Mouse (Mus musculus) right cerebral cortex, postnatal 36 days (tissue): Measurements from ENCODE around the gene Fgf22.

Experiments used
- DNase-seq, 2 experiments: peaks; one replicate each; pipeline ENCODE4 v3.0.0; 2022; ENCODE audit warnings: low spot score in 2 of 2, mixed read lengths in 1 of 2

Gene Fgf22

DNA sequence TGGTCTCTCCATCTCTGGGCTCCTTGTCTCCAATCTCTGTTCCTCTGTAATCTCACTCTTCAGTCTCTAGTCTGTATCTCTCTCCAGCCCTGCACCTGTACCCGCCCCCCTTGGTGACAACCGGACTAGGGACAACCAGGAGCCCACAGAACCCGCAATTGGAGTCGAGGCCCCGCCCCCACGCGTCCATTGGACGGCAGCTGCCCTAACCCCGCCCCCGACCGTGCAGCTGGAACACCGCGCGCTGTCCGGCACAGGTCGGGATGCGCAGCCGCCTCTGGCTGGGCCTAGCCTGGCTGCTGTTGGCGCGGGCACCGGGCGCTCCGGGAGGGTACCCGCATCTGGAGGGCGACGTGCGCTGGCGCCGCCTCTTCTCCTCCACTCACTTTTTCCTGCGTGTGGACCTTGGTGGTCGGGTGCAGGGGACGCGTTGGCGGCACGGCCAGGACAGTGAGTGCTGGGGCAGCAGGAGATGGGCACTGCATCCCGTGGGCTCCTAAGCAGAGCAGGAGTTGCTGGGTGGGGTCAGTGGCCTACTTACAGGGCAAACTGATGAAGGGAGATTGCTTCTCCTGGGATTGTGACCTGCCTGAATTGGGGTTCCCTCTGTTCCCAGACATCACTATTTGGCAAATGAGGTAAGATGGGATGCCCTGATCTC is at the start of gene Fgf22:
Gene Fgf22, plus strand, starts transcription at position 221 of the 661 bp plus-strand sequence.
- peak; percentile 70 to 81 for DNase-seq

DNA sequence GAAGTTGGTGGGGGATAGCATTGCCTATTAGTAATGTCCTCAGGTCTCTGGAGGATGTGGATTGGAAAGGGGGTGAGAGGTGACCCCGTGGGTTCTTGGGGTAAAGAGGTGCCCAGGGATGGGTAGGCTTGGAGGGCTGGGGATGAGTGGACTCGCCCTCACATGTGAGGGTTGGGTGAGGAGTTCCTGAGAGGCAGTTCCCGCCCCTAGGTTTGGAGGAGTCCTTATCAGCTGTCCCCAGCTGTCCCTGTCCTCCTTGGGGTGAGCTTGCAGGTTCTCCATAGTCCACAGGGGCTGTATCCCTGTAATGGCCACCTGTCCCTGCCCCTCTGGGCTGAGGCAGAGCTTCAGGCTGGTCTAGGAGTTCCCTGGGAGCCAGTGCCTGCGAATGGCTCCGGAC is 48.9 kb upstream of the Fgf22 start:
- DNase-seq, result no peak

- DNase-seq, result no peak
Observed at GRCm38 (mm10) chr10:79706406-79707094, 48.3 kb upstream of the Fgf22 start.

- DNase-seq, result no peak
Observed at GRCm38 (mm10) chr10:79707162-79707561, 47.7 kb upstream of the Fgf22 start.

DNA sequence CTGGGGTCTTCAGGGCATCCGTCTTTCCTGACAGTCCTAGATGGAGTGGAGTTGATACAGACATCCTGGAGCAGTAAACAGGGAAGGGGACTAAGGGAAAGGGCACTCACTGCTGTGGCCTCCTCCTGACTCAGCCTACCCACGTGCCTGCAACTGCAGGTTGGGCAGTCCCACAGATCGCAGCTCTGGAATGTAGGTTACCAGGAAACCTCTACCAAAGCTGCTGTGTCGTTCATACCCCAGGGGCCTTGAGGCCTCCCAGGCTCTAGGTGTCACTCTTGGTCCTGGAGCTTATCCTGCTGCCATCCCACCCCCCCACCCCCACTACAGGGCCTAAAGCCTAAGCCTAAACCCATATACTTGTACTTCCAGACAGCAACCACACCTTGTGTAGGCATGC is 47.1 kb upstream of the Fgf22 start:
- no peak for DNase-seq

- DNase-seq, result no peak
Observed at GRCm38 (mm10) chr10:79708668-79709067, 46.2 kb upstream of the Fgf22 start.

DNA sequence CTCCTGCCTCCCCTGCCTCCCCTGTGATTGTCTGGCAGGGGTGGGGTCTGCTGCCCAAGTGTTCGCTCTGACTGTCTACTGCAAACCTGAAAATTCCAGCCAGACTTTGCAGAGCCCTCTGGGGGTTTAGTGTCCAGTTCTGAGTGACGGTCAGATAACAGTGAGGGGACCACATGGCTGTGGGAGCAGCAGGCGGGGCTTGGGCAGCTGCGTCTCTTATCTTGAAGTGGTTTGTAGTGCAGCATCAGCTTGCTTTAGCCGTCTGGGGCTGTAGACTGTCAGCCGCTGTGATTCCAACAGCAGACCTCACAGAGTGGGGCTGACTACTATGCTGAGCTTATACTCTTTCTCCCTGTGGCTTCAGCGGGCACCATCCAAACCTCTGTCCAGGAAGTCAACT is 45.6 kb upstream of the Fgf22 start:
- no peak for DNase-seq

DNA sequence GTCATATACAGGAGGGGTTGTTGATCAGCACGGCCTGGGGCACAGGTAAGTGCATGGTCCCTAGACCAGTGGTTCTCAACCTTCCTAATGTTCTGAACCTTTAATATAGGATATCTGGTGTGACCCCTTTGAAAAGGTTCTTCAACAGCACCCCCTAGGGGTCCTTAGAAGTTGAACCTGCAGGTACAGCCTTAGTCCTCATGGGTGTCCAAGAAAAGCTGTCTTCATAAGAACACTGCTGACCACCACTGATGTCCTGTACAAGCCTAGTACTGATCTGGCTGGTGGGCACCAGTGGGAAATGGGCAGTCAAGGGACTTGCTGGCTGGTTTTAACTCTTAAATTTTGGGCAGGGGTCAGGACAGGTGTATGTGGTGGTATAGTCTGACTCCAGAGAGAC is 42.8 kb upstream of the Fgf22 start:
- no peak for DNase-seq

DNA sequence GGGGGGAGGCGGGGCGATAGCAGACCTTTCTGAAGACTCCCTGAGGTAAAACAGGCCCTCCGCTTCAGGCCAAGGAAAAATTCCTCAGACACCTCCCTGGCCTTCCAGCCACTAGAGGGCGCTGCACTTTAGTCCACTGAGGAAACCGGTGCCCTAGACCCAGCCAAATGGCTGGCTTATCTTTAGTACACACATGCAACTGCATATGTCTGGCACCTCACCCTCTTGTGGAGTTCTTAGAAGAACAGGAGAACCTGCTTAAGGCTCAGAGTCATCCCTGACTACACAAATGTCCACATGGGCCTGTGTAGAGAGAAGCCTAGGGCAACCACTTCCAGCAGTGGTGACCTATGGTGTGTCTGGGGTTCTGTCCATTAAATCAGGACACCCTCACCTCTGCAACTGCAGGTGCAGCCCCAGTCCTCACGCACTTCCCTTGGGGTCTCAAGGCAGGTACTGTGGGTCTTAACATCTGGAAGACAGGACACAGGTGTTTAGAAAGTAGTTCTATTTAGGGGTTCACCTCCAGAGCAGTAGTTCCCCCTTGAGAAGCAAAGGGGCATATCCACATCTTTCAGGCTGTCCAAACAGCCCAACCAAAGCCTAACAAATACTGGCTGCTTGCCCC is 42.3 kb upstream of the Fgf22 start:
- DNase-seq, result peak; percentile 57 to 59

GRCm38 (mm10) chr10:79713163-79713562 is 41.7 kb upstream of the Fgf22 start:
- no peak for DNase-seq

GRCm38 (mm10) chr10:79714996-79715395 is 39.9 kb upstream of the Fgf22 start:
- DNase-seq, result no peak

GRCm38 (mm10) chr10:79716254-79716987 is 38.5 kb upstream of the Fgf22 start, which contains the start of gene Hcn2:
Gene Hcn2, plus strand, starts transcription at chr10:79716634.
- no peak for DNase-seq

DNA sequence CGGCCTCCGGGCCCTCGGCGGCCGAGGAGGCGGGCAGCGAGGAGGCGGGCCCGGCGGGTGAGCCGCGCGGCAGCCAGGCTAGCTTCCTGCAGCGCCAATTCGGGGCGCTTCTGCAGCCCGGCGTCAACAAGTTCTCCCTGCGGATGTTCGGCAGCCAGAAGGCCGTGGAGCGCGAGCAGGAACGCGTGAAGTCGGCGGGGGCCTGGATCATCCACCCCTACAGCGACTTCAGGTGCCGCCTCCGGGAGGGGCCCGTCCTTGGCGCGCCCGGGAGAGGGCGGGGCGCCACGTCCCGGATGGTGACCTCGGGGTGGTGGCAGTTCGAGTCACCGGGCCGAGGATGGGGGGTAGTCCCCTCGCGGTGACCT is 37.9 kb upstream of the Fgf22 start:
- no peak for DNase-seq

GRCm38 (mm10) chr10:79717640-79718357 is 37.1 kb upstream of the Fgf22 start:
- DNase-seq, result no peak

DNA sequence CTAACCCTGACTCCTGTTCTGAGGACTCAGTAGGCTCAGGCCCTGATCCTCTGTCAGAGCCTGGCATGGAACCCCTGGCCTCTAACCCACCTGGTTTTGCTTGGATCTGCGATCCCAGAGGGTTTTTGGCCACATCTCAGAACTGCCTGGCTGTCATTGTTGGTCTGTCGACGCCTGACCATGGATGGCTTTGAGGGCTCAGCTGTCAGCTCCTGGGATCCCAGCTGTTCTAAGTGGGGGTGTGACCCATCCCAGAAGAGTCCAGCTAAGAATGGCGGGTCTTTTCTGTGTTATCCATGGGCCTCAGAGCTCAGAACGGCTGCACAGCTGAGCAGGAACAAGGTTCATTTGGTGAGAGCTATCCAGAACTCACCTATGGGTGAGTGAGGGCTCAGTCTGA is 33.8 kb upstream of the Fgf22 start:
- no peak for DNase-seq

DNA sequence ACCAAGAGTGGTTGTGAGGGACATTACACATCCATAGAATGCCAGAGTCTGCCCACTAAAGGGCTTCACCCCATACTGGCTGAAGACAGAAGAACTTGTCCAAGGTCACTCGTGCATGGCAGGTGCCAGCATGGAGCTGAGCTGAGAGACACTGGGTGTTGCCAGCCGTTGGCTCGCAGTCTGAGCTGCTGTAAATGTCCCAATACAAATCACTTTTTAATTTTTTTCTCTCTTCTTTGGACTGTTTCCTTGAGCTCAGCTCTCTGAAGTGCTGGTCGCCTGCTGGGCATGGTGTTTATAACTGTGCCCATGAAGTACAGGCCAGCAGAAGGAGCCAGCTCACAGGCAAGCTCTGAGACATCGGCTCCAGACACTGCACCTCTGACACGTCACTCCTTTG is 31.8 kb upstream of the Fgf22 start:
- DNase-seq, result no peak

GRCm38 (mm10) chr10:79723692-79724091 is 31.2 kb upstream of the Fgf22 start:
- no peak for DNase-seq

DNA sequence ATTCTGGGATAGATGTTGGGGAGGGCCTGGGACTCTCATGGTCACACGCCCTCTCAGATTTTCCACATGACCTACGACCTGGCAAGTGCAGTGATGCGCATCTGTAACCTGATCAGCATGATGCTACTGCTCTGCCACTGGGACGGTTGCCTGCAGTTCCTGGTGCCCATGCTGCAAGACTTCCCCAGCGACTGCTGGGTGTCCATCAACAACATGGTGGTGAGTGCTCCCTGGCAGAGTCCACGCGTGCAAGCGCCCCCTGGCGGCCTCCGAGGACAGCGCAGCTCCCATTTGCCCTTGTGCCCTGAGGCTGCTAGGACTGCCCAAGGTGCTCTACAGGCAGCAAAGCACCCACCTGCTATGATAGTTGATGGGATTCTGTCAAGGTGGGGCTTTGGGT is 28.8 kb upstream of the Fgf22 start:
- no peak for DNase-seq

- DNase-seq, result peak; percentile 58 to 70
Observed at GRCm38 (mm10) chr10:79728323-79729249, 26.3 kb upstream of the Fgf22 start.

GRCm38 (mm10) chr10:79729357-79729965 is 25.4 kb upstream of the Fgf22 start:
- no peak for DNase-seq
